Mouse (Mus musculus) CH12F3 (cell line): Measurements from ENCODE around the gene Mdfi.

ENCODE experiments used
- in situ Hi-C: fragments of 300-500 bp; cut with MboI; formaldehyde crosslinking; loops from 2 replicates; pipeline ENCODE4 v1.14.3; 2020; ENCODE audit warnings: low sequenced_read_pairs

Mdfi gene

DNA sequence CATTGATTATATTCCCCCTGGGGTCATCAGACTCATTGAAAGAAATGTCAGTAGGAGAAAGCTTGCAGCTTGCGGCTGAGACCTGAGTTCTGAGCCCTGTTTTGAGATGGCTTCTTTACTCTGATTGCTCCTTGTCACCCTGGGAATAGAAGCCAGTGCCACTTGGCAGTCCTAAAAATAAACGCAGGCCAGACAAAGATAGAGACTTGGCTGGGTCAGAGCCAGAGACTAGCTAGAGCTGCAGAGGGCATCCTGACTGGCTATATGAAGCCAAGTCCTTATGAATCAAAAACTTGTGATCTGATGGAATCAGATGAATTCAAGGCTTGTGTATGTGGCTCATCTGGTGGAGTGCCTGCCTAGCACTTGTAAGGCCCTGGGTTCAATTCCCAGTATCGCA, 15.5 kb upstream of the Mdfi start:
- in situ Hi-C loops, result no loop called here

GRCm38 (mm10) chr17:47847985-47848384, 13.5 kb upstream of the Mdfi start:
- in situ Hi-C loops, result no loop called here

DNA sequence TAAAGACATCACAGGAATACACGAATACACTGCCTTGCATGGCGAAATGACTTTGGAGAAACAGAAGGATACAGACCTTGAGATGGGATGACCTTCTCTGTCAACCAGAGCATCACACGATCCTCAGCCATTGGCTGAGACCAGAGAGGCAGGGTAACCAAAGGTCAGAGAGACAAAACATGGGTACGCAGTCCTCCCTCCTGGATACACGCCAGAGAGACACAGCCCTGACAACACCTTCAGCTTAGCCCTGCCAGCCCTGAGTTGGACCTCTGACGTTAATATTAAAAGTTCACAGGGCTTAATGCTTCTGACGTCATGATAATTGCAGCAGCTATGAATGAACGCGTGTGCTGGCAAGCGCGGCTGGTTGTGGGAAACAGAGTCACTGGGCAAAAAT, 11.1 kb upstream of the Mdfi start:
- in situ Hi-C loops, result no loop called here

DNA sequence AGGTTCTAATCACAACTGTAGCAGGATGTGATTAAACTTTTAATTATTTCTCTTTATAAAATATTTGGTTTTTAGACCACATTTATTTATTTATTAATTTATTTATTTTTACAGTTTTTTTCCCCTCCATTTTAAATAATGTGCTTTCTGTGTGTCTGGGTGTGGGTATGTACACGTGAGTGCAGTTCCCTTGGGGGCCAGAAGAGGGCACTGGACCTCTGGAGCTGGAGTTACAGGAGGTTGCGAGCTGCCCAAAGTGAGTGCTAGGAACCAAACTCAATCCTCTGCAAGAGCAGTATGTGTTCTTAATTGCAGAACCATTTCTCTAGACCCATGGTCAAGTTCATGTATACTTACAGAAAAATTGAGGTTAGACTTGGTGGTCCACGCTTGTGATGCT, 9.0 kb upstream of the Mdfi start:
- in situ Hi-C loops, result no loop called here

DNA sequence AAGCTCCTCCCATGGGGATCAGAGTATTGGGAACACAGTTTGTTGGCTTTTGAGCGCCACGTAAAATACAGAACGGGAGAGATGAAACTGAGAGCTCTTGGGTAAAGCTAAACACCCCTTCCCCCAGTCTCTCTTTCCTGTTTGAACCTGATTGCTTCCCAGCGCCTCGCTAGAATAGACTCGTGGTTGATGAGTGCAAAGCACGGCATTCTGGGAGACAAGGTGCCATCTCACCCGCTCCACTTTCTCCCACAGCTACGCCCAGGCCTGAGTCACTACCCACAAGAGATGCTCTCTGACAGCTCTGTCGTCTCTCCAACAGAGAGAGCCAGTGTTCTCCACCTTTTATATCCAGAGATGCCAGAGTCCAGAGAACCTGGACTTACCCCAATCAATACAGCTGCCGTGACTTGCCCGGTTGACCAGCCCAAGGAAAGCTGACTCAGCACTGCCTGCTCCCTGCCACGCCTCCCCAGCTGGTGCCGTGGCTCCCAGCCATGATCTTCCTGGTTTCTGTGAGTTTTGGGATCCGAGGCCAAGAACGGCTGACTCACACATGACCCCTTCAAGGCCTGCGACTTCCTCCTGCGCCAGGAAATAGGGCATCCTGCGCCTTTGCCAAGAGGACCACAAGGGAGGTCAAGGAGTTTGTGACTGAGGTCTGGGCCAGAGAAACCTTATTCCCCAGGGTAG, 7.6 kb upstream of the Mdfi start:
- in situ Hi-C loops, result no loop called here

GRCm38 (mm10) chr17:47841521-47841920, 7.0 kb upstream of the Mdfi start:
- in situ Hi-C loops, result no loop called here

DNA sequence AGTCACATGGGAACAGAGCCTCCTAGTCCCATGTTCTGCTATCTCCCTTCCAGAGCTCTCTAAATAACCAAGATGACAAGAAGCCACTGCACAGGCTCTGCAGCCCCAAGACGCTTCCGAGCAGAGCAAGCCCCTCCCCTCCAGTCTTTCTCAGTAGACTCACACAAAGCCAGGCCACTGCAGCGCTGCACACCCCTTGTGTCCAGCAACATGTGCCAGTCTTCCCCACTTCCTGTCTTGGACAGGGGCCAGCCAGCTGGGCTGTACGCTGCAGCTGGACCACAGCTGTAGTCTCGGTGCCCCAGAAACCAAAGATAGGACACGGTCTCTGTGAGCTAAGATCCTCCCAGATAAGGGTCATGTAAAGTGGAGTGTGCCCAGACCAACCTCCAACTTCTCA, 3.3 kb upstream of the Mdfi start:
- in situ Hi-C loops, result no loop called here

DNA sequence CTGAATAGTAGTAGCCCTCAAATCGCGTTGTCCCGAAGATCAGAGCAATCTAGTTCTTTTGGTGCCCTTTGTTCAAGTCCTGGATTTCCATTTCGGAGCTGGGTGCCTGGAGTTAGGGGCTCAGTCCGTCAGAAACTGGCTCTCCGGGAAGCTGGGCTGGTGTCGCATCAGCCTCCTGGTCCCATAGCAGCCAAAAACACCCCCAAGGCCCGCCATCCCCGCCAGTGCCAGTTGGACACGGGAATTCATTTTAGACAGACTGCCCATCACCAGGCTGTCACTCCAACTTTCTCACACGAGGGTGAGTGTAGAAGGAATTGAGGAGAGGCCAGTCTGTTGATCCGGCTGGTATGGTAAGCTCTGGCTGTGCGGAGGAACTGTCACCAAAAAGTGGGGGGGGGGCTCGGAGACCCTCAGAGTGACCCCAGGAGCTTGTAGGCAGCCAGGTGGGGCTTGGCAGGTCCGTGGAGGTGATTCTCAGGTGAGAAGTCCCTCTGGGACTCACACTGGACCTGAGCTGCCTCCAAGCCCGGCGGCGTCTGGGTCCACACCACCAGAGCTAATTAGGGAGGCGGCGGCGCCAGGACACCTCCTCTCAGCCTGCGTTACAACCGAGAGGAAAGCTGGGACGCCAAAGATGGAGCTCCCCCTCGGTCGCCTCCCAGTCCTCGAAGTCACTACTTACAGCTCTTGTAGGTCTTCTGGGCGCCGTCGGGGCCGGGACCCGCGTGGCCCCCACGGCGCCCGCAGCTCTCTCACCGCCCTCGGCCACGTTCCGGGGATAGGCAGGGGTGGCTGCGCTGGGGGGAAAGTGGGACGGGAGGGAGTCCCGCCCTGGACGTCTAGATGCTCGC, 636 bp downstream of the Mdfi start:
- in situ Hi-C loops, result no loop called here

- in situ Hi-C loops, result no loop called here
Measured at GRCm38 (mm10) chr17:47833029-47833627, 1.4 kb downstream of the Mdfi start.

GRCm38 (mm10) chr17:47832501-47833028, 1.9 kb downstream of the Mdfi start:
- in situ Hi-C loops, result no loop called here

DNA sequence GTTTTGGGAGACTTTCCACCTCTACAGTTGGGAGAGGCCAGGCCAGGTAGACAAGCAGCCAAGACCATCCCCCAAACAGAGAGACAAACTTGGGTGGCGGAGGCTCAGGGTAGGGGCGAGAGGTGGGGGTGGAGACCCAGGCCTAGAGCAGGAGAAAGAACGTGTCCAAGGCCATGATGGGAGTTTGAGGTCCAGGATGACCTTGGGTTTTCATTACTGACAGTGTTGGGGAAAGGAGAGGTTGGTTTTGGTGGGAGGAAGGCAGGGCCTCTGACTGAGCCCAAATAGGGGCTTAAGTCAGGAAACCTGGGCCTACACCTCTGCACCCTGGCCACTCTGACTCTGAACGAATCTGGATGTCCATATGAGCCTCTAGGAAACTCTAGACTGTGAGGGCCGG, 2.7 kb downstream of the Mdfi start:
- in situ Hi-C loops, result no loop called here

- in situ Hi-C loops, result no loop called here
Measured at GRCm38 (mm10) chr17:47831161-47831560, 3.3 kb downstream of the Mdfi start.

DNA sequence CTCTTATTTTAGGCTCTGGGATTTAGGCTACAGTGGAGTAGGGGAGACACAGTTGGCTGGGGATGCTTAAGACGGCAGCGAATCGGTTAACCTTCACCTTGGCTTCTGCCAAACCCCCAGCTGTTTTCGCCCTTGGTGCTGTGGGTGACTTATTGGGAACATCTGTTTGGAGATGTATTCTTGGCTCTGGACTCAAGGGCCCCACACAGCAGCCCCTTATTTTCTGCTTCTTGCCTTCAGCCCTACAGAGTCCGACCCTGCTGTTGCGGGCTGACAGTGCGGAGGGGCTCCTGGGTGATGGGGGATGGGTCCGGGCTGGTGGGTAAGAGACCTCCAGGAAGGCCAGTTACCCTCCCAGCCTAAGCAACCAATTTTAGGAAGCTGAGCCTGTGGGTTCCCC, 13.2 kb downstream of the Mdfi start:
- in situ Hi-C loops, result no loop called here

- in situ Hi-C loops, result no loop called here
Measured at GRCm38 (mm10) chr17:47818038-47818725, 16.3 kb downstream of the Mdfi start.

- in situ Hi-C loops, result no loop called here
Measured at GRCm38 (mm10) chr17:47815446-47815845, 19.0 kb downstream of the Mdfi start.

GRCm38 (mm10) chr17:47814496-47814895, 20.0 kb downstream of the Mdfi start:
- in situ Hi-C loops, result no loop called here

DNA sequence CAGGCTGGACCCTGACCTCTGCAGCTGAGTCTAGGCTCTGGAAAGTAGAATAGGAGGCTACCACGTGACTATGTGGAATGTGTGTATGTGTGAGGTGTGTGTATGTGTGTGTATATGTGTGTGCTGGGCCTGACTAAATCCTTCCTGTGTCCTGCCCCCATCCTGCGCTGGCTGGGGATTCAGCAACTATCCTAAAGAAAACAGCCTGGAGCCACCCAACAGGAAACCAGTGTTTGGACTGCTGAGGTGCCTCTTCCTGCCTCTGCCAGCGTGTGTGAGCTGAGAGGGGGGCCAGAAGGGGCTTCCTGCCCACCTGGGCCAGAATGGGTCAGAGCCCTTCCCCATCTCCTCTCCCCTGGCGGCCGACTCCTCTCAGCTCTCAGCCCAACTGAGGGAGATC, 20.9 kb downstream of the Mdfi start:
- in situ Hi-C loops, result no loop called here

- in situ Hi-C loops, result no loop called here
Measured at GRCm38 (mm10) chr17:47812200-47812599, 22.3 kb downstream of the Mdfi start.

DNA sequence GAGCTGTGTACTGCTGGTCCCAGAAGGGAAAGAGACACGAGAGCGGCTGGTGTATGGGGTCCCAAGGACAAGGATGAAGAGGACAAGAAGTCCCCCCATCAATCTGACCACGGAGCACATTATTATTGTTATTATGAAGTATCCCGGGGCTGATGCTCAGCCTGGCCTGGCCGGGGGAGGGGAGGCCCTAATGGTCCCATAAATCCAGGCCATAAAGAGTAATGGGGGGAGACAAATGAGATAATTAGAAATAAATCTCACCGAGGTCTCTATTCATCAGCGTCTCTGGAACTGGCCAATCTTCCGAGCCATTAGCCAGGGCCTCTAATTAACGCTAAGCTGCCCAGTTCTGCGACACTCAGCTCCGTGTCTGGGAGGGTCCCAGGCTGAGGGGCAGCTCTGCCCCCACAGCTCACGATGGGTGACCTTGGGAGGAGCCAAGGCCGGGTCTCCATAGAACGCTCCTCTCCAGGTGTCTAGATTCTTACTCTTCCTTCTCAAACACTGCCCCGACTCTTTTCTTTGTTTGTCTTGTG, 23.2 kb downstream of the Mdfi start:
- in situ Hi-C loops, result no loop called here

DNA sequence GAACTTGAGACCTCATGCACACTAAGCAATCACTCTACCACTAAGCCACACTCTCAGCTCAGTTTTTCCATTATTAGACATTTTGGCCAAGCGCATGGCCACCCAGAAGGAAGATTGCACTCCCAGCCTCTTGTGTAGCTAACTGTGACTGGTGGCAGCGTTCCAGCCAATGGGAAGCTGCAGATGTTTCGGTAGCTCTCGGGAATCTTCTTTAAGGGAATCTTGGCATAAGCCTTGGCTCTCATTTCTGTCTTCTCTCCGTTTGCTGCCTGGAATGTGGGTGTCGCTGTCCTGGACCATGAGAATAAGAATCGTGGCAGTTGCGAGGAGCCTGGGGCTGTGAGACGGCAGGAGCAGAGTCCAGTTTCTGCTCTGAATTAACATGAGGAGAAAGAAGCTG, 28.3 kb downstream of the Mdfi start:
- in situ Hi-C loops, result no loop called here
